Mouse (Mus musculus) lung, postnatal 0 days (tissue): ENCODE results near the gene Sipa1l3. TPM values are rescaled to one million over a fixed set of nuclear protein-coding genes. Genes with fewer than 3 reads are reported as not detected.

Source experiments
- ATAC-seq: fragments of 200-750 bp; cut with Nextera tagmentation; 2 replicates; pipeline ENCODE4 v1.8.0; 2017; ENCODE audit warnings: moderate library complexity
- DNase-seq: peaks from one replicate; pipeline ENCODE4 v3.0.0-alpha.2; 2016; ENCODE audit warnings: low spot score
- H3K27ac ChIP-seq: fragments of 300-500 bp; sonication (generic); 2 replicates; pipeline ENCODE4 v1.5.1; 2014; ENCODE audit warnings: antibody characterized with exemption, mild to moderate bottlenecking, low read length, mixed read lengths
- H3K27me3 ChIP-seq: fragments of 300-500 bp; sonication (generic); replicated peaks from 2 replicates; pipeline ENCODE4 v1.6.1; 2014; ENCODE audit warnings: low read length, mixed read lengths; ENCODE audit not compliant: insufficient read depth
- H3K36me3 ChIP-seq: fragments of 300-500 bp; sonication (generic); 2 replicates; pipeline ENCODE4 v1.6.1; 2014; ENCODE audit warnings: low read length, mixed read lengths; ENCODE audit not compliant: insufficient read depth
- H3K4me1 ChIP-seq: fragments of 300-500 bp; sonication (generic); 2 replicates; pipeline ENCODE4 v1.6.1; 2014; ENCODE audit warnings: antibody characterized with exemption, low read depth, low read length, mixed read lengths; ENCODE audit not compliant: insufficient read depth
- H3K4me2 ChIP-seq: fragments of 300-500 bp; sonication (generic); replicated peaks from 2 replicates; pipeline ENCODE4 v1.6.1; 2014; ENCODE audit warnings: low read depth, mild to moderate bottlenecking, low read length, moderate library complexity, mixed read lengths
- H3K4me3 ChIP-seq: fragments of 300-500 bp; sonication (generic); 2 replicates; pipeline ENCODE4 v1.5.1; 2014; ENCODE audit warnings: low read depth, low read length
- H3K9ac ChIP-seq: fragments of 300-500 bp; sonication (generic); replicated peaks from 2 replicates; pipeline ENCODE4 v1.6.1; 2014; ENCODE audit warnings: low read depth, mild to moderate bottlenecking
- H3K9me3 ChIP-seq: fragments of 300-500 bp; sonication (generic); 2 replicates; pipeline ENCODE4 v1.6.1; 2016; ENCODE audit warnings: low read length, mixed read lengths
- CTCF ChIP-seq: IDR thresholded peaks from 2 replicates; pipeline ENCODE4 v1.5.1; 2016; ENCODE audit warnings: antibody characterized with exemption, mild to moderate bottlenecking
- EP300 ChIP-seq: IDR thresholded peaks from 2 replicates; pipeline ENCODE4 v1.6.1; 2016; ENCODE audit warnings: antibody characterized with exemption, mild to moderate bottlenecking, control low read depth
- WGBS: fragments of 180-500 bp; shearing (Covaris S2); extraction: QIAGEN DNeasy Blood & Tissue Kit; methylation state at CpG from one replicate; pipeline ENCODE4 v1.1.7; 2014; 5-methylcytosine and 5-hydroxymethylcytosine counted together
- polyA plus RNA-seq: library from polyadenylated mRNA; unstranded; fragments of >200 nt; fragmentation: Nextera tagmentation; extraction: Ambion mirVana; gene quantifications from 2 replicates; pipeline ENCODE4 v1.2.1, GENCODE M21; 2015

Gene Sipa1l3
- polyA plus RNA-seq, 1 experiment from 2014 or later: 18.5 TPM

DNA sequence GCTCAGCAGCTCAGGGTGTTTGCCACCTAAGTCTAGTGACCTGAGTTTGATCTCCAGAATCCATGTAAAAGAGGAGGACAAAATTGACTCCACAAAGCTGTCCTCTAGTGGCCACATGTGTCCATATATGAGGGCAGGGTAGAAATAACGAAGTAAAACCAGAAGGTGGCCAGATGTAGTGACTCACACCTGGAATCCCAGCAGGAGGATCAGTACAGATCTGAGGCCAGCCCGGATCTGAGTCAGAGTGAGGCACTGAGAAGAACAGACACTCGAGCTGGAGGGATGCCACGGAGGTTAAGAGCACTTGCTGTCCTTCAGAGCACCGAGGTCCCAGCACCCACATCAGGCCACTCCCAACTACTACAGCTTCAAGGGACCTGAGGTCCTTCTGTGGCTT is 68.3 kb downstream of the Sipa1l3 start:
- Histone ChIP-seq H3K4me3 (no peak overlapping the region), H3K4me1 (peaks cover 16% of the 10 kb centered on the region; the same call in 1 of the 2 replicates), H3K9ac (no peak overlapping the region), H3K9me3 (no peaks in the 10 kb centered on the region), H3K36me3 (no peaks in the 10 kb centered on the region), H3K27me3 (no peaks in the 10 kb centered on the region), H3K27ac (no peak overlapping the region), H3K4me2 (no peak overlapping the region)
- ATAC-seq (peak; percentile 4), DNase-seq (peak; percentile 64)
- WGBS: 59% methylated on average over 5 of the region's 5 CpGs
- TF ChIP-seq CTCF: peak; percentile 63
- no peak; the same call in 1 of the 2 replicates for TF ChIP-seq EP300

DNA sequence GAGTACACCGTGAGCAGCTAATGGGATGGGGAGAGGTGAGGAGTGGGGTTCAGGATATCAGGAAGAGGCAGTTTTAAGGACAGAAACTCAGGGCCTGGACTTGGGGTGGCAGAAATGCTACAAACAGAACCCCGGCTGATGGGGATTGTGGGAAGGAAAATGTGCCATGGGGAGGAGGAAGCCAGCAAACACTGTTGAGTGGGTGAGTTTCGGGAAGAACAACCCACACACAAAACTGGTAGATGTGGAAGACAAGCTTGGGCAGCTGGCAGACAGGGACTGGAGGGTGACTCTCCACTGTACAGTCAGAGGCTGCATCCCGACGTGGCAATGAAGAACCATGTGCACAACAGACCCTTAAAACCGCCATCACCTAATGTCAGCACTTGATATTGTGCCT is 69.6 kb downstream of the Sipa1l3 start:
- H3K9me3 ChIP-seq: no peaks in the 10 kb centered on the region
- no peak overlapping the region for H3K9ac ChIP-seq
- H3K27ac ChIP-seq: no peak overlapping the region
- no peaks in the 10 kb centered on the region for H3K36me3 ChIP-seq
- WGBS: 93% methylated on average over 6 of the region's 6 CpGs
- DNase-seq (no peak), ATAC-seq (no peak)
- peaks cover 14% of the 10 kb centered on the region; the same call in 1 of the 2 replicates for H3K4me1 ChIP-seq
- H3K4me3 ChIP-seq: no peak overlapping the region
- TF ChIP-seq CTCF: no peak
- no peak for TF ChIP-seq EP300
- no peak overlapping the region for H3K4me2 ChIP-seq
- H3K27me3 ChIP-seq: no peaks in the 10 kb centered on the region

DNA sequence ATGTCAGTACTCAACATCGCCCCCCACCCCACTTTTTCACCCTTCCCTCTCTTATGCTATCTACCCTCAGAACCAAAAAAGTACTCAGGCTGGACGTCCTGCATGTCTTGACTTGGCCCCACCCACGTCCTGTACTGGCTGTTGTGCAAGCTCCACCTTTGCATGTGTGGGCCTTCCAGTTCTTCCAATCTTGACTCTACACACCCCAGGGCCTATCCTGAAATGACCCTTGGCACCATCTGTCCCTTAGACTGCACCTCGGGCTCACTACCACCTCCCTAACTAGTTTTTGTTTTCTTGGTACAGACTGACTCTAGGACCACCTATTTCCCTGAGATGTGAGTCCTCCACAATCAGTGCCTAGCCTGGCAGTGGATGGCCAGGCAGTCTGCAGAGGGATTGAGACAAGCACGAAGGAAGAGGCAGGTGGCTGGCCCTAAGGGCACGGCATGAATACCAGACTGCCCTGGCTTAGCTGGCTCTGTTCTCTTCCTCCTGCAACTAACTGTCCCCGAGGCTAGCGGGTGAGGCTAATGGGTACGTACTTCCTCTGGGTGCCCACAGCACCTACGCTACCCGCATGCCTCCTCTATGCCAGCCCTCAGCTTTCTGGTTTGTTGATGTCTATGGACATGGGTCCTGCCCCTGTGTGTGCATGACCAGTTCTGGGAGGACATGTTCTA is 71.2 kb downstream of the Sipa1l3 start:
- Histone ChIP-seq H3K4me3 (no peak overlapping the region), H3K4me2 (no peak overlapping the region), H3K27me3 (no peaks in the 10 kb centered on the region), H3K9ac (no peak overlapping the region), H3K27ac (no peak overlapping the region), H3K4me1 (peaks cover 9% of the 10 kb centered on the region; the same call in 1 of the 2 replicates), H3K9me3 (no peaks in the 10 kb centered on the region), H3K36me3 (no peaks in the 10 kb centered on the region)
- DNase-seq (no peak), ATAC-seq (no peak)
- TF ChIP-seq CTCF (no peak), EP300 (no peak)
- 78% methylated on average over 11 of the region's 11 CpGs for WGBS

DNA sequence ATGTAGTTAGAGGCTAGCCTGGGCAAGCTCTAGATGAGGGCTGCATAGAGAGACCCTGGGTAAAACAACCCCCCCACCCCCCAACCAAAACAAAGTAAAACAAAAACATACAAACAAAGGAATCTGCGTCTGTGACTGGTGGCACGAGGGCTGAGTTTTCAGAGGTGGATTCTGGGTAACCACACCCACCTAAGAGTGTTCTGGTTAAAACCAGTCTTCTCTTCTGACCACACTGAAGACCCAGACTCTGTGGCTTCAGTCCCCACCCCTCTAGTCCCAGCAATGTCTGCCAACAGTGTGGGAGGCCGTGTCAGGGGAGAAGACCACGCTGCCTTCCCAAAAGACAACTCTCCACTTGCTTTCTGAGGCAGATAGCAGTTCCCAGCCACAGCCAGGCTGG is 72.3 kb downstream of the Sipa1l3 start:
- no peaks in the 10 kb centered on the region for H3K27me3 ChIP-seq
- H3K9ac ChIP-seq: no peak overlapping the region
- H3K9me3 ChIP-seq: no peaks in the 10 kb centered on the region
- TF ChIP-seq EP300: no peak
- H3K27ac ChIP-seq: no peak overlapping the region
- no peaks in the 10 kb centered on the region for H3K36me3 ChIP-seq
- 72% methylated on average over 4 of the region's 4 CpGs for WGBS
- ATAC-seq (no peak), DNase-seq (no peak)
- H3K4me1 ChIP-seq: peaks cover 3% of the 10 kb centered on the region; the same call in 1 of the 2 replicates
- no peak overlapping the region for H3K4me3 ChIP-seq
- no peak overlapping the region for H3K4me2 ChIP-seq

DNA sequence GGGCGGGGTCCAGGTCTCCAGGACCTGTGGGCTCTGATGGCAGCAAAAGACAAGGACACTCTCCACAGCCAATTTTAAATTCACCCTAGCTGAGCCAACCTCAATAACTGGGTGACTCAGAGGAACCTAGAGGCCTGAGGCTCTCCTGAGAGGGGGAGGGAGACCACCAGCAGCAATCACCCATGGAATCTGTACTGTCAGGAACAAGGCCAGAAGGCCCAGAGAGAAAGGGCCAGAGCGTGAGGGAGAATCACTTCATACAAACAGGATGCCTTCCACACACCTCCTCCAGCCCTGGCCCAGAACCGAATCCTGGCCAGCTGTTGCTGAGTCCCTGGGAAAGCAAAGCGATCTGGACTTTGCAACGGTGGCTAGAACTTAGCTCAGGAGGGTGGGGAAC is 73.9 kb downstream of the Sipa1l3 start:
- H3K9me3 ChIP-seq: no peaks in the 10 kb centered on the region
- DNase-seq (no peak), ATAC-seq (no peak; the same call in 1 of the 2 replicates)
- H3K36me3 ChIP-seq: no peaks in the 10 kb centered on the region
- H3K27ac ChIP-seq: peak overlapping the region; percentile 3; the same call in 1 of the 2 replicates
- H3K27me3 ChIP-seq: no peaks in the 10 kb centered on the region
- 61% methylated on average over 5 of the region's 5 CpGs for WGBS
- no peak overlapping the region for H3K4me3 ChIP-seq
- H3K4me2 ChIP-seq: no peak overlapping the region
- H3K4me1 ChIP-seq: peaks cover 3% of the 10 kb centered on the region; the same call in 1 of the 2 replicates
- no peak overlapping the region for H3K9ac ChIP-seq
- TF ChIP-seq CTCF (no peak), EP300 (no peak)

DNA sequence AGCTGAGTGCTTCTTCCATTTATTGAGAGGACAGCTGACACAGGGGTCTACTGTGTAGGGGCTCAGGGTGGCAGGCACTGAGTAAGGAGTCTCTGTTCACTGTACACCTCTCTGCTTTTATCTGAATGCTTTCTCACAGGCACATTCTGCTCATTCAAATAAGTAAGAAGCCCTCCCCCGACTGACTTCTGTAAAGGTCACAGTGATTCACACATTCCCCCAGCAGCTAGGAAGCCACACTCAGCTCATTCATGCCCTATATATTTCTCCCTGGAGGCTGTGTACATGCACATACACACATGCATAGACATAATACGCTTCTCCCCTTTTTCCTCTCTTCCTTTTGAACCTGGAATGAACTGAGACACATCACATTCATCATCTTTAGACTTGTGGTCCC is 74.4 kb downstream of the Sipa1l3 start:
- no peaks in the 10 kb centered on the region for H3K36me3 ChIP-seq
- no peaks in the 10 kb centered on the region for H3K9me3 ChIP-seq
- H3K27ac ChIP-seq: no peak overlapping the region
- H3K4me1 ChIP-seq: peaks cover 3% of the 10 kb centered on the region; the same call in 1 of the 2 replicates
- WGBS: 66% methylated on average over 2 of the region's 2 CpGs
- ATAC-seq (0 out of 2 replicates have a peak, but pooled peaks have one; percentile 11), DNase-seq (peak; percentile 31)
- H3K4me3 ChIP-seq: no peak overlapping the region
- H3K9ac ChIP-seq: no peak overlapping the region
- no peaks in the 10 kb centered on the region for H3K27me3 ChIP-seq
- no peak overlapping the region for H3K4me2 ChIP-seq
- TF ChIP-seq CTCF (no peak), EP300 (no peak)
